Mouse (Mus musculus): ENCODE results near the gene Adgrl1.

Adgrl1 gene

DNA sequence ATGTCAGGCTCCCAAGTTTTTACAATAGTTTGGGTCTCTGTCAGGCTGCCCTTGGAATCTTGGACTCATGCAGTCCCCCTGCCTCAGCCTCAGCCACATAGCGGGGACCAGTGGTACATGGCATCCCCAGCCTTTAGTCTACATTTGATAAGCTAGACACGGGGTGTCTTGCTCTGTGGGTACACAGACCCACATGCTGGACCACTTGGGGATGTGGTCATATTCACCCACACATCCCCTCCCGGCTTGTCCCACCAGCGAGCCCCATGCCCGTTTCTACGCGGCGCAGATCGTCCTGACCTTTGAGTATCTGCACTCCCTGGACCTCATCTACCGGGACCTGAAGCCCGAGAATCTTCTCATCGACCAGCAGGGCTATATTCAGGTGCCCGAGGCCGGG lies 90.3 kb downstream of the Adgrl1 start:
- no peak for DNase-seq (ENCODE audit: low spot score)
